Mouse (Mus musculus) c-Kit-positive CD71-positive TER-119-positive erythroid progenitor cells, embryonic 14.5 days (primary cell): ENCODE results near the gene Arnt.
A peak's percentile ranks its signal among the peaks of the same experiment; 100 is the strongest.
"Not testable (repeated sequence)": the region's sequence is repeated elsewhere in the genome, so short reads cannot be mapped to it uniquely, and the experiment has no call there.

Experiments used
- DNase-seq: peaks from one replicate; pipeline ENCODE4 v3.0.0-alpha.2; 2013; ENCODE audit warnings: low spot score

Arnt gene

DNA sequence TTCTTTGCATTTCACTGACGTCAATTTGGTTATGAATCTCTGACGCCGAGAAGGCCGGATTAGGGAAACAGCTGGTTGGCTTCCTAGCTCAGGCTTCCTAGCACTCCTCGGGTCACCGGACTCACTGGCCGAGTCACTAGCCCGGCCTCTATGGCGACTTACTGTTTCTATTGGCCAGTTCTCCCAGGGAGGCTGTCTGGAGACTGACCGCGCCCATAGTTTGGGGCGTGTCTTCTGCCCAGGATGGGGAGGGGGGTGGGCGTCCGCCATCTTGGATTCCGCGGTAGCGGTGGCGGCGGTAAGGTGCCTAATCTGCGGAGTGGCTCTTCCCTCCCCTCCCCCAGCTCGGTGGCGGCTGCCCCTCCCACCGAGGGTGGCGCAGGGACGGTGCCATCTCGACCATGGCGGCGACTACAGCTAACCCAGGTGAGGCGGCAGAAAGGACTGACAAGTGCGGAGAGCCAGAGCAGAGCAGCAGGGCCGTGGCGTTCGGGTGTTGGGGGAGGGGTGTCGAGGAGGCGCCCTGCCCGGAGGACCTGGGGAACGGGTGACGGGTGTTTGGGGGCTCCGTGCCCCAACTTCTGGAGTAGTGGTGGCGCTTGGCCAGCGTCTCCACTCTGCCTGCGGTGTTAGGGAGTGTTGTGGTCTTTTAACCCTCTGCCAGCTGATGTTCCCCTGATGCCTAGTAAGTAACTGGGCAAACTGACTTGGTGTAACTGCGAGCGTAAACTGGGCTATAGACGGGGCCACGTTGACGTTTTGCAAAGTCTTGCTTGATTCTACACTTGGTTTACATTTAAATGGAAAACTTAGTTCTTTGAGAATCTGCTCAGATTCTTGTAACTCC is at the start of gene Arnt:
Gene Arnt, plus strand, starts transcription at position 253 of the 847 bp plus-strand sequence.
- DNase-seq = peak; percentile 98

DNA sequence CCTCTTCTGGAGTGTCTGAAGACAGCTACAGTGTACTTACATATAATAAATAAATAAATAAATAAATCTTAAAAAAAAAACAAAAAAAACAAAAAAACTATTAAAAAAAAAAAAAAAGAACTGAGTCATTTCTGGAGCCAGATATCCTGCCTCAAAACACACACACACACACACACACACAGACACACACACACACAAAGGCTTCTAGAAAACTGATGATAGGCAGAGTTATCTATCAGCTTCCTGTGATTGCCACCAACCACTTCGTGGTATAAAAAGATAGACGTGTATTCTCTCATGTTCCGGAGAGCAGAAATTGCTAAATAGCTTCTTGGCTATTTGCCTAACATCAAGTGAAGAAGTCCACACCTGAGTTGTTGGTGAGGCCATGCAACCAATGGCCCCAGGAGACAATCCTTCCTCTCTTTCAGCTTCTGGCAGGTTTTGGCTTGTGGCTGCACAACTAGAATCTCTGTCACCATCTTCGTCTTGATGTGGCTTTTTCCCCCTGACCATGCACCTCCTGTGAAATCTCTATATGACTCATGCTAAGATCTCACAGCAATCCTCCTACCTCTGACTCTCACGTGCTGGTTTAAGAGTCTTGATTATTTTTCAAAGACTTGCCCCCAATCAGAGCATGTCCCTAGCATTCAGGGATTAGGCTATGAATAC is 48.6 kb upstream of the Arnt start:
- DNase-seq = no peak

DNA sequence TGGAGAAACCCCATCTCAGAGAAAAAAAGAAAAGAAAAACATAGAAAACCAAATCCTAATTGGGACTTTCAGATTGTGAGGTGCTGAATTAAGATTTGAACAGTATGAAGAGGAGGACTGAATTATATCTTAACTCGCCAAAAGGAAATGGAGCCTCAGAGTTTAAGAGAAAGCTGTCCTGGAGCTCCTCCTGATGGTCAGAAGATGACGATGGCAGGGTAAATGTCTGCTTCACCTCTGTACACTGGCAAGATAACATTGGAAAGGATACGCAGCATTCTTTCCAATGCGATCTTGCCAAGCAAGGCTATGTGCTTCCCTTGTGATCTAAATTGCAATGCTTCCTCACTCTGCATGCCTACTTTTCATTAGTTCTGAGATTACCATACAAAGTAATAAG is 39.8 kb upstream of the Arnt start:
- peak; percentile 49 for DNase-seq

DNA sequence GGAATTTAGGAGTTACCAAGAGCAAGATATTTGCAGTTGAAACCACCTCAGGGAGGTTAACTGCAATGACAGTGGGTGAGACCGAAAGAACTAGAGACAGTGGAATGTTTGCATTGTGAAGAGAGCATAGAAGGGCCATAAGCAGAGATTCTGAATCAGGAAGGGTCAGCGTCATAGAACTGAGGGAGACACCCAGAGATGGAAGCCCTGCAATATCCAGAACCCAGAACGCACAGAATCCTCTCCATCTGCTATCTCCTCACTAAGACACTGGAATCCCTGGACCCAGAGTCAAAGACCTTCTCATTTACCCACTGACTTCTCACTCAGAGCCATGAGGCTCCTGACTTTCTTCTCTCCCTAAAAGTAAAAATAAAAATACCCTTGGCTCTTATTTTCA is 31.4 kb upstream of the Arnt start, which contains the start of gene 4930558C23Rik:
Gene 4930558C23Rik, minus strand, starts transcription at position 101 of the 400 bp plus-strand sequence.
- no peak for DNase-seq

DNA sequence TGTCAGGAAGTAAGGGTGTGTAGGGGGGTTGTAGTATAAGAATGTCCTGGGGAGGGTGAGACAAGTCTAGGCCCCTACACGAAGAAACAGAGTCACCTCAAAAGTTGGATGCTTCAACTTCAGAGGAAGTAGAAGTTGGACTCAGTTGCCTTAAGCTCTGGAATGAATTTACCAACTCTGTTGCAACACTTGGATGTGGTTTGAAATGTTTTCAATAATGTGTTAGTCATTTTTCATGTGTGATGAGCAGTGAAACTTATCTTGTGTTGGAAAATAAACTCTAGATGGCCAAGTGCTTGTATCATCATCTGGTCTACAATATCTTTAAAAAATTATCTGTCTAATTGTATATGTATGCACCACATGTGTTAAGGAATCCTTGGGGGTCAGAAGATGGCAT is 26.5 kb upstream of the Arnt start:
- no peak for DNase-seq

DNA sequence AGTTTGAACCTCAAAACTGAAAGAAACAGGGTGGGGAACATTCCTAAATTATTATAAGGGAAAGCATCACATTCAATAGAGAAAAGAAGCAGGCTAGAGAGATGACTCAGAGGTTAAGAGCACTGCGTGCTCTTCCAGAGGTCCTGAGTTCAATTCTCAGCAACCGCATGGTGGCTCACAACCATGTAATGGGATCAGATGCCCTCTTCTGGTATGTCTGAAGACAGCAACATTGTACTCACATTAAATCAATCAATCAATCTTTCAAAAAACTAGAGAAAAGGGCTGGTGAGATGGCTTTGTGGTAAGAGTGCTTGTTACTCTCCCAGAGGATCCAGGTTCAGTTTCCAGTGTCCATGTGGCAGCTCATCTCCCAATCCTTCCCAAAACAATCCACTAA is 25.3 kb upstream of the Arnt start:
- no peak for DNase-seq

DNA sequence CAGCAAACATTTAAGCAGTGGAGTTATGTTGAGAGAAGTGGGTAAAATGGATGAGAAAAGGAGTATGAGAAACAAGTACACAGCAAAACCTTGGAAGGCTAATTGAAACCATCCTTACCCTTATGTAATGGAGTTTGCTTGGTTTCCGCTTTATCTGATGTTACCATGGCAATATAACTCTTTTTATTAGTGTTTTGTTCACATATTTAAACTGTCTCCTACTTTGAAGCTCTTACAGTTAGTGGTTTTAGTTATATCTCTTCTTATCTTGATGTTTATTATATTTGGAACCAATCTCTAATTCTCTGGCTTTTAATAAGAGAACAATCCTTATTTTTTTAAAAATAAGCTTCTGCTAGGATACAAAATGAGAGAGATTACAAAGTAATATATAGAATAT is 21.9 kb upstream of the Arnt start:
- DNase-seq = no peak

DNA sequence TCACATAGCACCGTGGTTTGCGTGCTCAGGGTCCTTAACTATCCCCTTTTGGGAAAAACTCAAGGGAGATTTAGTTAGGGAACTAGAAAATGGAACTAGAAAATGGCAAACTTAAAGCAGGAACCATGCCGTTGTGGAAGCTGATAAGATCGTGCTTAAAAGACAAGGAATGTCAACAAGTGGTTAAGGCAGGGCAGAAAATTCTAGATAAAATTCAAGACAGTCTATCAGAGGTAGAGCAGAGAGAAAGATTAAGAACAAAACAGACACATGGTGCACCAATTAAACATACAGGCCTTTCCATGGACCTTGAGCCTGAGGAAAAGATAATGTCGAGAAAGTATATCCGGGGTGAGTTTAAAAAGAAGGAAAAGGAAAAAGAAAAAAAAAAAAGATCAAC is 16.3 kb upstream of the Arnt start:
- DNase-seq = no peak

DNA sequence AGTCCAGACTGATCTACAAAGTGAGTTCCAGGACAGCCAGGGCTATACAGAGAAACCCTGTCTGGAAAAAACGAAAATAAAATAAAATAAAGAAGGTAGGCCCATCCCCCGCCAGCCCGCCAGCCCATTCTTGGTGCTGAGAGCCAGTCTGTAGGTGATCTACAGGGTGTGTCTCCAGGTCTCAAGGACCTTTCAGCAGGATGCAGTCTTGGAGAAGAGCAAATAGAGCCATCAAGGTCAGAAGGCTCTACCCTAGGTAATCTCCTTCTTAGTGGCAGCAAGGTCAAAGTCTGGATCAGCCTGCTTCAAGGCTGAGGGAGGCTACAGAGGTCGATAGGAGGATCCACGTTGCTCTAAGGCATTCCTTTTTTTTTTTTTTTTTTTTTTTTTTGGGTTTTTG is 7.7 kb upstream of the Arnt start:
- DNase-seq = not testable (repeated sequence)

DNA sequence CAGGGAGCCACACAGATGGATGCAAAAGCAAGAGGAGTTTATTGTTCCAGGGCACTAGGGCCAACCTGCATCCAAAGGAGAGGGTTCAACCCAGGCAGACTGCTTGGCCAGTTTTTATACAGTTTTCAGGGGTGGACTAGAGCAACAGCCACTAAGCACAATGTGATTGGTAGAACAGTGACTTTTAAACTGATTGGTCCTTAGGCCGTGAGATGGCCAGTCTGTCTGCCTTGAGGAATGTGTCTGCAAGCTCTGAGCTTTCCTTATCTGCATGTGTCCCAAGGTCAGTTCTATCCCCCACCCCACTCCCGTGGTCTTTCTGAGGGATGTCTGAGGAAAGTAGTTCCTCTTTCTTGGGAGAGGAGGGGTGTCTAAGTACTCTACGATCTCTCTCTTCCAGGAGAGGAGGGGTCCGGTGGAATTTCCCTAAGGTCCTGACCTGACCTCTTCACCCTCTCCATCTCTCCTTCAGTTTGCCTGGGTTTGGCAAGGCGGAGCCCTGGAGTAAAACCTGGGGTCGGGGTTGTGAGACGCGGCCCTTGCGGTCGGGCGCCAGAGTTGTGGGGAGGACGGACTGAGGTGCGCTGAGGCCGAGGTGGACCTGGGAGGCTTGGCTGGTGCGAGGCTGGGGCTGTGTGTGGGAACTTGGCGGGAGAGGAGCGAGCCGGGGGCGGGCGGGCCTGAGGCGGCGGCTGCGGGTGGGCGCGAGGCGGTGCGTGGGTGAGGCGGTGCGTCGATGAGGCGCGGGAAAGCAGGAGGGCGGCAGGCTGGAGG is 6.9 kb upstream of the Arnt start:
- not testable (repeated sequence) for DNase-seq

DNA sequence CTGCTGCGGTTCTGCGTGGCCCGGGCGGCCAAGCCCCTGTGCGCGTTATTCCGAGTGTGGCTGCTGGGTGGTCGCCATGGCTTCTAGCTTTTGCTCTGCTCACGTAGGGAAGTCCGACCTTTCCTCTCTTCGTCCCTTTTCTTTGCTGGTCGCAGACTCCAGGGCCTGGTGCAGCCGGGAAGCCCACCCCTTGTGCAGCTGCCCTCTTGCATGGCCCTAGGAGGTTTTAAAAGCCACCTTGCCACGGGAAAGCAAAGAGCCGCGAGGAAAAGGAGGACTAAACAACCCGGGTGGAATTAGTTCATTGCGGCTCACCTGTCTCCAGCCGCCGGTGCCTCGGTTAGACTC is 6.3 kb upstream of the Arnt start:
- not testable (repeated sequence) for DNase-seq

DNA sequence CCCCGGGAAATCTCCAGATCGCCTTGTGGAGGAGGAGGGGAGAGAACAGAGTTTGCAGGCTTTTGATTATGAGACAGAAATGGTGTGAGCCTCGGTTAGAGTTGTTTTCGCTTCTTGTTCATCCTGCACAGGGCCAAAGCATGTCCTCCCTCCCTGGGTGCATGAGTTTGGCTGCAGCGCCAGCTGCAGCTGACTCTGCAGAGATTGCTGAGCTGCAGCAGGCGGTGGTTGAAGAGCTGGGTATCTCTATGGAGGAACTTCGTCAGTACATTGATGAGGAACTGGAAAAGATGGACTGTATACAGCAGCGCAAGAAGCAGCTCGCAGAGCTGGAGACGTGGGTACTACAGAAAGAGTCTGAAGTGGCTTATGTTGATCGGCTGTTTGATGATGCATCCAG is 5.8 kb upstream of the Arnt start:
- DNase-seq = not testable (repeated sequence)

DNA sequence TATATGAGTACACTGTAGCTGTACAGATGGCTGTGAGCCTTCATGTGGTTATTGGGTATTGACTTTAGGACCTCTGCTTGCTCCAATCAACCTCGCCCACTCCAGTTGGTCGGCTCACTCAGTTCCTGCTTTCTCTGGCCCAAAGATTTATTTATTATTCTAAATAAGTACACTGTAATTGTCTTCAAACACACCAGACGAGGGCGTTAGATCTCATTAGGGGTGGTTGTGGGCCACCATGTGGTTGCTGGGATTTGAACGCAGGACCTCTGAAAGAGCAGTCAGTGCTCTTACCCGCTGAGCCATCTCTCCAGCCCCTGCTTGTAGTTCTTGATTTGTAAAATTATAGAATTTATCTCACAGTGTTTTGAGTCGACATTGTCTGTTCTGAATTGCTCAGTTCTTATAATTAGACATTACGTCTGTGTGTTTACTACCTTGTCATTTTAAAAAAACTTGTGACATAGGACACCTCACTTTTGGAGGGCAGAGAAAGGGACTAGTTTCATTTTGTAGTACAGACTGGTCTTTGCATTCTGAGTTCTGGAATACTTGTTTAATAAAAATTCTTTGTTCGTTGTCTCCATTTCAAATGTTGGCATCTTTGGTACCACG is 780 bp upstream of the Arnt start:
- DNase-seq = no peak

DNA sequence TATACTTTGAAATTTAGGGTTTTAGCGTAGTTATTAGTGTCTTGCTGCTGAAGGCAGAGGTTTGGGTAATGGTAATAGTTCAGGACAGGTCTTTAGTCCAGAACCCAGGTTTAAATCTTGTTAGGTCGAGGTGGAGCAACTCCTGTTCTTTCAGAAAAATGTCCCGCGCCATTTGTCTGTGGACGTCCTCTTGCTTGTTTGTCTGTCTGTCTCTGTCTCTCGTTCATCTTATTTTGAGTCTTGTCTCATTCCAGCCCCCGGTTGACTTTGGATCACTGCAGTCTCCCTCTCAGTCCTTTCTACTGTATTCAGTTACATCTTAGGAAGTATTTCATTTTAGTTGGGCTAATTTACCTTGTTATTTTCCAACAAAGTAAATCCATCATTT is 789 bp downstream of the Arnt start:
- DNase-seq = peak; percentile 34

DNA sequence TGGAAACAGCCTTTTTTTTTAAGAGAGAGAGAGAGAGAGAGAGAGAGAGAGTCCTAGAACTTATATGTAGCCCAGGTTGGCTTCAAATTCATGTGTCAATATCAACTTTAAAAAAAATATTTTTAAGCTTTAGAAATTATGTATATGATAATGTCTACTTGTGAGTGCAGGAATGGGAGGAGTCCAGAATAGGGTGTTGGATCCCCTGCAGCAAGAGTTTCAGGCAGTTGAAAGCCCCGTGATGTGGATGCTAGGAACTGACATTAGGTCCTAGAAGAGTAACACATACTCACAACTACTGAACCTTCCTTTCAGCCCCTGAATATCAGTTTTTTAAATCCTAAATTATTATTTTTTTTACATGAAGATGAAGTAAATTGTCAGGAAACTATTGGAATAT is 1.4 kb downstream of the Arnt start:
- DNase-seq = no peak

DNA sequence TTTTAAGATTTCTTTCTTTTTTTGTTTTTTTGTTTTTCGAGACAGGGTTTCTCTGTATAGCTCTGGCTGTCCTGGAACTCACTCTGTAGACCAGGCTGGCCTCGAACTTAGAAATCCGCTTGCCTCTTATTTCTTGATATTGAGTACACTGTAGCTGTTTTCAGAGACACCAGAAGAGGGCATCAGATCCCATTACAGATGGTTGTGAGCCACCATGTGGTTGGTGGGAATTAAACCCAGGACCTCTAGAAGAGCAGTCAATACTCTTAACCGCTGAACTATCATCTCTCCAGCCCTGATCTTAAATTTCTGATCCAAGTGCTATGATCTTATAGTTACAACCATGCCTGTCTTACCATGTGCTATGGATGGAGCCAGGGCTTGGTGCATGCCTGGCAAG is 4.4 kb downstream of the Arnt start:
- DNase-seq = not testable (repeated sequence)

DNA sequence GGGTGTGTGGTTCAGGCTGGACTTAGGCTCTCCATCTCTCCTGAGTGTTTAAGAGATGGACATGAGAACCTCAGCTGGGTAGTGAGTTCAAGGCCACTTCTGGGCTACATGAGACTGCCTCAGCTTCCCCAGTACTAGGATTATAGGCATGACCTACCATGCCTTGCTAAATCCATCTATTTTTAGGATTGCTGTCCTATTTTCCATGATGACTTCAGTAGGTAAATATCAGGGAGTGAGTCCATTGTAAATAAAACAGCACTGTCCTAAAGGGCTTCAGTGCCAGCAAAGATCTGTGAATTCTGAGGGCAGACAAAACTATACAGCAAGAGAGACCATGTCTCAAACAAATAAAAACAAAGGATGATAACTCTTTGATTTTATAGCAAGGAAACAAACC is 5.5 kb downstream of the Arnt start:
- no peak for DNase-seq

DNA sequence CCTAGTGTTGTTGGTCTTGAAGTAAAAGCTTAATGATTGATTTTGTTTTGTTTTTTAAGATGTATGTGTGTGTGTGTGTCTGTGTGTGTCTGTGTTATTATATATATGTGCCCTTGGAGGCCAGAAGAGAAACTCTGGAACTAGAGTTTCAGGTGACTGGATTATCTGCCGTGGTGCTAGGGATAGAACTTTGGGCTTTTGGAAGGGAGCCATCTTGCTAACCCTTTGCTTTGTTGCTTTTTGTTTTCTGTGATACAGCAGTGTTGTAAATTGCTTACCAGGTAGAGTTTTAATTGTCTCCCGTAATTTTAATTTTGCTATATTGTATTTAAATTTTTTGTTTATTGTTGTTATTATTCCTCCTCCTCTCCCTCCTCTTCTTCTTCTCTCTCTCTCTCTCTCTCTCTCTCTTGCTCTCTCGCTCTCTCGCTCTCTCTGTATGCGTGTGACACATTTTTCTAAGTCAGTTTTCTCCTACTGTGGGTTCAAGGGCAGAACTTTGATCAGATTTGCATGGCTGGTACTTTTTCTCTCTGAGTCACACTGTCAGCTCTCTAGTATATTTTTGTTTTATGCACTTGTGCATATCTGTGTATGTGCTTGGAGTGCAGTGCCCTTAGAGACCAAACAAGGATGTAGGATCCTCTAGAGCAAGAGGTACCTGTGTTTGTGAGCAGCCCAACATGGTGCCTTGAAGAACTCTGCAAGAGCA is 8.4 kb downstream of the Arnt start:
- no peak for DNase-seq

DNA sequence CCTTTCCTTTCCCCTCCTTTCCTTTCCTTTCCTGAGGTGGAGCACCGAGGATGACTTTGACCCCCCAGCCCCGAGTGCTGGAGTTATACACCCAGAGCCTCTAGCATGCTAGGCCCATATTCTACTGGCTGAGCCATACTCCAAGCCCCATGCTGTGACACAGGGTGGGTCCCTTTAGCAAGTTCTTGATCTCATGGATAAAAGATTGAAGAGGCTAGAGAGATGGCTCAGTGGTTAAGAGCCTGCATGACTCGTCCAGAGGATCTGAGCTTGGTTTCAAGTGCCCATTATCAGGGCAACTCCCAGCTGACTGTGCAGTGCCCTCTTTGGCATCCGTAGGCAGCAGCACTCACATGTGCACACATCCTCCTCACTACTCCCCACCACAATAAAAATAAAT is 11.1 kb downstream of the Arnt start:
- no peak for DNase-seq

DNA sequence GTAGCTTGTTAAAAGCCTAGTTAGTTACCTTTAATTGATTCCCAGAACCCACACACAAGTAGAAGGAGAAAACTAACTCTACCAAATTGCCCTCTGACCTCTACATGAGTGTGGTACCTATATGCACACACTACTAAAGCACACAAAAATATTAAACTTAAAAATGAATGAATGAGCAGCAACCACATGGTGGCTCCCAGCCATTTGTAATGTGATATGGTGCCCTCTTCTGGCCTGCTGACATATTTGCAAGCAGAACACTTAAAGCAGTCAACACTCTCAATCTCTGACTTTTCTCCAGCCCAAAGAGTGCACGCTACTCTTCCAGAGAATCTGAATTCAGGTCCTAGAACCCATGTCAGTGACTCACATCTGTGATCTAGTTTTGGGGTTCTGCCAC is 16.2 kb downstream of the Arnt start:
- DNase-seq = peak; percentile 56

DNA sequence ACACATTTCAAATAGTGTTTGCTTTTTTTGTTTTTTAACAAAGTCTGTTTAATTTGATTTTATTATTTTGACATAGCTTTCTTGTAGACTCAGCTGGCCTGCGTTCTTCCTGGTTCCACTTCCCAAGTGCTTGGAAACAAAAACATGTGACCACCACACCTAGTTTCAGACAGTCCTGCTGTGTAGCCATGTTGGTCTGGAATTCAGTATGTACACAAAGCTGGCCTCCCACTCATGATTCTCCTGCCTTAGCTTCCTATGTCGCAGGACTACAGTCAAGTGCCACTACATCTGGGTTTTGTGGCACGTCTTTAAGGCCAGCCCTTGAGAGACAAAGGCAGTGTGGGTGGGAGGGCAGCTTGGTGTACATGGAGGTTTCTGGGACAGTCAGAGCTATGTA is 16.7 kb downstream of the Arnt start:
- no peak for DNase-seq

DNA sequence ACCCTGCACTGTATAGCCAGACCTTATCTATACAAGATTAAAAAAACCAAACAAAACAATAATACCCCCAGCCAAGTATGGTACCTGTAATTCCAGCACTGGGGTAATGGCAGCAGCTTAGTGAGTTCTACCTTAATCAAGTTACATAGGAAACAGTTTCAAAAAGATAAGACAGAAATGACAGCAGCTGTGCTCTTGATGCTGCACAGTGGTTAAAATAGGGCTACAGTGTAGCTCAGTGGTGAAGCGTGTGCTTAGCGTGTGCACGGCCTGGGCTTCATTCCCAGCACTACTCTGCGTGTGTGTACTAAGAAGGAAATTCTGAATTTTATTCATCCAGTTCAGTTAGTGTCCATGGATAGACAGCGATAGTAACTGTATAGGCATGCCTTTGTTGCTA is 22.2 kb downstream of the Arnt start:
- no peak for DNase-seq
